Mouse (Mus musculus) adrenal gland, postnatal 4 days (tissue): ENCODE results near the gene Ace. TPM values are rescaled to one million over a fixed set of nuclear protein-coding genes. Genes with fewer than 3 reads are reported as not detected.

Source experiments
- total RNA-seq, 2 experiments: library from RNA; stranded (reverse); gene quantifications; 2 replicates each; pipeline ENCODE4 v1.2.3; 2021

Gene Ace
- total RNA-seq, 2 experiments from 2014 or later, result 12.3 to 19.9 TPM

Other genes starting within 250 kb of the Ace start
- 100 to 1,000 TPM; 189 to 197 TPM for gene Cyb561, start 14.6 kb upstream of the Ace start, total RNA-seq
- not detected for gene Ace3, start 26.7 kb downstream of the Ace start, total RNA-seq
- under 1 TPM; 0.31 to 0.92 TPM for gene Kcnh6, start 40.2 kb downstream of the Ace start, total RNA-seq
- 10 to 100 TPM; 87.2 to 88.1 TPM for gene Dcaf7, start 68.9 kb downstream of the Ace start, total RNA-seq
- gene Taco1, start 98.1 kb downstream of the Ace start, total RNA-seq, result 10 to 100 TPM; 27.3 to 28.6 TPM
- gene Map3k3, start 116.7 kb downstream of the Ace start, total RNA-seq, result 10 to 100 TPM; 55.5 to 60.6 TPM
- not detected for gene Gm10840, start 192.9 kb downstream of the Ace start, total RNA-seq
- 10 to 100 TPM; 39.8 to 48.2 TPM for gene Limd2, start 192.9 kb downstream of the Ace start, total RNA-seq
- gene Strada, start 234.2 kb downstream of the Ace start, total RNA-seq, result 10 to 100 TPM; 19.3 to 20.1 TPM
- gene Ccdc47, start 248.4 kb downstream of the Ace start, total RNA-seq, result 10 to 100 TPM; 86.3 to 89.6 TPM
- gene Ddx42, start 249.0 kb downstream of the Ace start, total RNA-seq, result 10 to 100 TPM; 74.4 to 76.2 TPM